Mouse (Mus musculus) bone marrow, adult 2 months (tissue): ENCODE results near the gene Cep126.

Experiments used
- CTCF ChIP-seq: fragments of 200-500 bp; IDR thresholded peaks from 2 replicates; pipeline ENCODE4 v1.5.1; 2011; ENCODE audit warnings: low read length, control low read depth; ENCODE audit not compliant: control insufficient read depth, insufficient read depth
- POLR2A ChIP-seq: fragments of 200-500 bp; IDR thresholded peaks from 2 replicates; pipeline ENCODE4 v1.6.1; 2011; ENCODE audit warnings: low read depth, mild to moderate bottlenecking, control low read depth, low read length, borderline replicate concordance; ENCODE audit not compliant: control insufficient read depth

DNA sequence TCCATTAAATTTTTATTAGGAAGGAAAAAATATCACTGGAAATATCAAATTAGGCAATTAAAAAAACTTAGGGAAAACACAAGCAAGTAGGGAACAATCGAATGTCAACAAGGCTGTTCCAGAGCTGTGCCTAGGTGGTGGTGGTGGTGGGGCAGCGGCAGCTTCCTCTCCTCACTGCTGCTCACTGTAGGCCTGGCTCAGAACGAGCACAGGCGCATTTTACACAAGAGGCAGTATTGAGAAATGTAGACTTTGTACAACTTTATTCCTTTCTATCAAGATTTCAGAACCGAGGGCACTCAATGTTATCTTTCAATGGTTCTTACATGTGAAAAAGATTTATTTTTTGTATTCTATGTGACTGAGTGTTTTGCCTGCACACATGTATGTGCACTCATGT lies 55.2 kb downstream of the Cep126 start:
- no peak for TF ChIP-seq CTCF
- TF ChIP-seq POLR2A, result no peak
